Mouse (Mus musculus): Measurements from ENCODE around the gene Rpl27a. TPM values are rescaled to one million over a fixed set of nuclear protein-coding genes. Genes with fewer than 3 reads are reported as not detected.

Rpl27a gene
- total RNA-seq, 4 experiments from 2014 or later = 143 to 153 (median 150) TPM

DNA sequence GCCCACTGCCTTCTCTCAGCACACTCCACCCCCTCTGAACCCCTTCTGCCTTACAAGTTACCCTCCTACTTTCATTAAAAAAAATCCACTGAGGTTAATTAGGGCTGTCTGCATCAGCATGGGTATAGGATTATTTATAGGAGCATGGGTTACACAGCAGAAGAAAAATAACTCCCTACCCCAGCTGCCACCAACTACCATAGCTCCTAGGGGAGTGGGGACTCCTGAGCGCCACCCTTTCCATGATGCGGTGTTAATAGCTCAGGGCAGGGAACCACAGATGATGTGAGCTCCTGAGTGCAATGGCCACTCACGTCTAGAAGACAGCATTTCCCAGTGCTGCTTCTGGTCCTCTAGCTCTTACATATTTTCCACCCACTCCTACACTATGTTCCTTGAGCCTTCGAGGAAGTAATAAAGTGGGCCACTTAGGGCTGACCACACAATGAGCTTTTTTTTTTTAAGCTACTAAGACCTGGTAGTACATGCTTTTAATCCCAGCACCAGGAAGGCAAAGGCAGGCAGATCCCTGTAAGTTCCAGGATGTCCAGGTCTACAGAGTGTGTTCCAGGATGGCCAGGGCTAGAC, 44.9 kb downstream of the Rpl27a start:
- no peak for DNase-seq (ENCODE audit: low spot score in 2 of 2)

DNA sequence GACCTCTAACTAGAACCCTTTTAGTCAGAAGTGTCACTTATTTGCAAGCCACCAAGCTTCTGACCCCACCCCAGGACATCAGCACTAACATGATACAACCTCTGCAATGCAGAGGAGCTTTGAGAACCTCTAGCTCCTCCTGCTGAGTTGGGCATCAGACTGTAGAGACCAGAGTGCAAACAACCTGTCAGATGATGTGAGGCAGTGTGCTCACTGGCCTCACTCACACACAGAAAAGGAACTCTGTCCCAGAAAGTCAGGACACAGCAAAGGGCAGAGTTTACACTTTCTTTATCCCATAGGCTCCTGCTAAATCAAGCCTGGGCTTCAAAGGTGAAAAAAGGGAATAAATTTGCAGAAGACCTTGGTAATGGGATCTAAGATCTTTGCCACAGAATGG, 47.4 kb downstream of the Rpl27a start:
- no peak for DNase-seq (ENCODE audit: low spot score in 2 of 2)

- no peak for DNase-seq (ENCODE audit: low spot score in 2 of 2)
Observed at GRCm38 (mm10) chr7:109566841-109567768, 48.2 kb downstream of the Rpl27a start.

DNA sequence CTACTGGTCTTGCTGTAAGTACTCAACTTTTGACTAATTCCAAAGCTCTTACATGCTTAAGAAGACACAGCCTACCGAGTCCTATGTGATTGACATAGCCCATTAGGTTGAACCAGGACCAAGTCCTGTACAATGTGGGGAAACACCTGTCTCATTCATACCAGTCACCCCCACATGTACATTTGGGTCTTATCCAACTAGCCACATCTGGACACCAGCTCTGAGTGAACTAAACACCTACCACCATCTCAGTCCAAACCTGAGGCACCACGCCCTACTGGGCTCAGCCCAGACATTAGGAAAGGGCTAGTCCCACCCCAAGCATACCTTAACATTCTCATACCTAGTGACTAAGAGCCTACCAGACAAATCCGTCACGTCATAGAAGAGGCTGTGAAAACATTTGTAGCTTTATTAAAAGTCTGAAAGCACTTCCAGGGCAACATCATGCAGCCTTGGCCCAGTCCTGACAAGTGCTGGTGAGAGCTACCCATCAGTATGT, 49.5 kb downstream of the Rpl27a start:
- no peak for DNase-seq (ENCODE audit: low spot score in 2 of 2)

Small RNAs within 50 kb of the gene (microRNA-seq; reads per million reads assigned to microRNA genes)
- 0.21 to 0.44 reads per million in 2 experiments for gene Gm47284

Other genes starting within 250 kb of the Rpl27a start
- 1 to 10 TPM; 1.1 to 2.9 (median 2.0) TPM for gene Stk33, start 80.1 kb upstream of the Rpl27a start, total RNA-seq (2022)
- gene Trim66, start 11.0 kb upstream of the Rpl27a start, total RNA-seq (2022) = 10 to 100 TPM; 19.9 to 22.3 (median 20.7) TPM
- gene St5, start 184.5 kb downstream of the Rpl27a start, total RNA-seq (2022) = 10 to 100 TPM; 14.4 to 18.3 (median 15.7) TPM
- gene Akip1, start 184.5 kb downstream of the Rpl27a start, total RNA-seq (2022) = 1 to 10 TPM; 5.1 to 7.6 (median 6.3) TPM
- gene BC051019, start 204.7 kb downstream of the Rpl27a start, total RNA-seq (2022) = not detected
- gene Ascl3, start 212.6 kb downstream of the Rpl27a start, total RNA-seq (2022) = not detected
- gene Tmem9b, start 233.7 kb downstream of the Rpl27a start, total RNA-seq (2022) = 10 to 100 TPM; 91.8 to 93.5 (median 92.3) TPM